Mouse (Mus musculus) retina, embryonic 14.5 days (tissue): ENCODE data around the gene Inafm1.
"Not testable (repeated sequence)": the region's sequence is repeated elsewhere in the genome, so short reads cannot be mapped to it uniquely, and the experiment has no call there.

Source experiments
- DNase-seq: peaks from one replicate; pipeline ENCODE4 v3.0.0-alpha.2; 2015; ENCODE audit warnings: low spot score

Inafm1 gene

DNA sequence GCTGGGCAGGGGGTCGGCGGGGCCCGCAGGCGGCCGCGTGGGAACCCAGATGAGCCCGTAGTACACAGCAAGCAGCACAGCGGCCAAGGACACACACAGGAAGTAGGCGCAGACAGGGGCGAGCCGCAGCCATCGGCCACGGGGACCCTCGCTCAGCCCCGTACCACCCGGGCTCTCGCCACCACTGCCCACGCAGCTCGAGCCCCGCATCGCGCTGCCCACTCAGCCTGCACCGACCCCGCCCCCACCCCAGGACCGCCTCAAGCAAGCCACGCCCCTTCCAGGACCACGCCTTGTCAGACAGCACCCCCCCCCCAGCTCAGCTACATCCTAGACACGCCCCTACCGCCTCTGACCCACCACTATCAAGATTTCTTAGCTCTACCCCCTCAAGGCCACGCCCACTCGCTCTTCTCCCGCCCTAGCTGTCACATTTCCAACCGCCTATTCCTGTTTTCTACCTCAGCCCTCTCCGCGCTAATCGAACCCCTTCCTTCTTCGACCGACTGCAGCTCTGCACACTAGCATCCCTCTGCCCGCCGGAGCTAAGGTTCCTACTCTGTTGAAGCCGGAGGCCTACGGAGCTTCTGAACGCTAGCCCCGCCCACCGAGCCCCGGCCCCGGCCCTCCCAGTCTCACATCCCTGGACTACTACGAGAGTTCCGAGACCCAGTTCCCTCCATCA, at the start of gene Inafm1:
Gene Inafm1 (minus strand): TSS at position 537 of the 685 bp plus-strand sequence.
- peak; percentile 95 for DNase-seq

DNA sequence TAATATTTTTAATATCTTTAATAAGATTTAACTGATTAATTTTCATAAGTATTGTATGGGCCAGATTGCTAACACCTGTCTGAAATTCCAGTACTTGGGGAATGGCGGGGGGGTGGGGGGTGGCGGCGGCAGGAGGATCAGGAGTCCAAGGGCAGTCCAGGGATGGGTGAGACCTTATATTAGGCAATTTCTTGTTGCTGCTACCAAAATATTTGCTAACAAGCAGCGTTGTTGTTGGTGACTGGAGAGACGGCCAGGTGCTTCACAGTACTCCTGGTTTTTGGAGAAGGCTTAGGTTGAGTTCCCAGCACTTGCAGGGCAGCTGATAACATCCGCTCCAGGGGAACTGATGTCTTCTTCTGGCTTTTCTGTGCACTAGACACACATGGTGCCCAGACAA, 47.1 kb upstream of the Inafm1 start:
- DNase-seq, result no peak

DNA sequence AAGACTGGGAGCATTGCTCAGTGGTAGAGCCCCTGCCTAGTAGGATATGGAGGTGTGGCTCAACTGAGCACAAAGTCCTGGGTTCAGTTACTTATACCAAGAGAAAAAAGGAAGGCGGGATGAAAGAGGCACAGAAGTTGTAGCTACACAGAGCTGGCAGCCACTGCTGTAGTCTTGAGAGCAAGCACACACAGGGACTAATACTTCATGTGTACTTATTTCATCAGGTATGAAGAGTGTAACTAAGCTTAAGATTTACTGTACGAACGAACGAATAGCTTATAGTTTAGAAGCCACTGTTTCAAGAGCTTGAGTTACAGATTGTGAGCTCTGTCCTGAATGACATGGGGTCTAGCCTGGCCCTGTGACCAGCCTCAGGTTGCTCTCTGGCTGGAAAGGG, 45.8 kb upstream of the Inafm1 start:
- DNase-seq, result no peak

DNA sequence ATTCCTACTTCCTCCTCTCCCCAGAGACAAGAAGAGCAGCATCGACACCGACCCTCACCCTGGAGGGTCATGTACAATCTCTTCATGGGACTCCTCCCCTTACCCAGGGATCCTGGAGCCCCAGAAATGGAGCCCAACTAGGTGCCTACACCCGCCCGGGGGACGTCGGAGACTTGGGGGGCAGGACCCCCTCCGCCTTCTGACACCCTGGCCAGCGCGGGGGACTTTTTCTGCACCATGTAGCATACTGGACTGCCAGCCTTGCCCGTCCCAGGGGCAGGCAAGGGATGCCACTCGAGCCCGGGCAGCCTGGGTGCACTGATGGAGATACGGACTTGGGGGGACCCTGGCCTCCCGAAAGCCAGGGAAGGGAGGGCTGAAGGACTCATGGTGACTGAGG, 43.7 kb upstream of the Inafm1 start:
- no peak for DNase-seq

DNA sequence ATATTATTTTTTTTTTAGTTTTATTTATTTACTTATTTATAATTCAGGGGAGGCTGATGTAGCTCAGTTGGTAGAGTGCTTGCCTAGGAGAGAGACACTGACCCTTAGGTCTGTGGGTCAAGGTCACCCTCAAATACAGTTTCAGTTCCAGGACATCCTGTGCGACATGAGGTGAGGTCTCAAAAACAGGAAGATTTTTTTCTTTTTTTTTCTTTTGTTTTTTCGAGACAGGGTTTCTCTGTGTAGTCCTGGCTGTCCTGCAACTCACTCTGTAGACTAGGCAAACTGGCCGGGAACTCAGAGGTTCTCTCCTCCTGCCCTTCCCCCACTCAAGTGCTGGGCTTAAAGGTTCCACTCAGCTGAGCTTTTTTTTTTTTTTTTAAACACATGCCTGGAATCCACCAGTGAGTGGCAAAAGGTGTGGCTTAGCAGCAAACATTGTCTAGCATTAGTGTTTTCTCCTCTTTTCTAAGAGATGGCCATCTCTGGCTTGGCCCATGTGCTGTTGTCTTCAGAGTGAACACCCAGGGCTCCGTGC, 41.9 kb upstream of the Inafm1 start:
- no peak for DNase-seq

DNA sequence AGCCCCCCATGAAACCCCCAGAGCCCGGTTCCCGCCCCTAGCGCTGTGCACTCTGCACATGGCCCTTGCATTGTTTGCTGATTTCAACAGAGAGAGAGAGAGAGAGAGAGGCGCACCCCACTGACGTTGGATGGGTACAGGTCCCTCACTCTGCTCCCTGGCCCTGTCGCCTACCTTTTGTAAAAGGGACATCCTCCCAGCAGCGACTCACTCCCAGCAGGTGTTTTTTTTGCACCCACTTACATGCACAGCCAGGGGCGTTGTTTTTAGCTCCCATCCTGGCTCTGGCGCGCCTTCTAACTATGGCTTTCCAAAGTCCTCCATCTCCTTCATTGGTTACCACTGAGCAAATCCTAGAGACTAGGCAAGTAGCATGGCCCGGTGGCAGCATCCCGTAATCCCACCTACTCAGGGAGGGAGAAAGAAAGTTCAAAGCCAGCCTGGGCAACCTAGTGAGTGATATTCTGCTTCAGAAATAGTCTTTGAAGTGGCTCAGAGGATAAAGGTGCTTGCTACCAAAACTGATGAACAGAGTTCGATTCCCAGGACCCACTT, 40.9 kb upstream of the Inafm1 start:
- DNase-seq, result no peak

DNA sequence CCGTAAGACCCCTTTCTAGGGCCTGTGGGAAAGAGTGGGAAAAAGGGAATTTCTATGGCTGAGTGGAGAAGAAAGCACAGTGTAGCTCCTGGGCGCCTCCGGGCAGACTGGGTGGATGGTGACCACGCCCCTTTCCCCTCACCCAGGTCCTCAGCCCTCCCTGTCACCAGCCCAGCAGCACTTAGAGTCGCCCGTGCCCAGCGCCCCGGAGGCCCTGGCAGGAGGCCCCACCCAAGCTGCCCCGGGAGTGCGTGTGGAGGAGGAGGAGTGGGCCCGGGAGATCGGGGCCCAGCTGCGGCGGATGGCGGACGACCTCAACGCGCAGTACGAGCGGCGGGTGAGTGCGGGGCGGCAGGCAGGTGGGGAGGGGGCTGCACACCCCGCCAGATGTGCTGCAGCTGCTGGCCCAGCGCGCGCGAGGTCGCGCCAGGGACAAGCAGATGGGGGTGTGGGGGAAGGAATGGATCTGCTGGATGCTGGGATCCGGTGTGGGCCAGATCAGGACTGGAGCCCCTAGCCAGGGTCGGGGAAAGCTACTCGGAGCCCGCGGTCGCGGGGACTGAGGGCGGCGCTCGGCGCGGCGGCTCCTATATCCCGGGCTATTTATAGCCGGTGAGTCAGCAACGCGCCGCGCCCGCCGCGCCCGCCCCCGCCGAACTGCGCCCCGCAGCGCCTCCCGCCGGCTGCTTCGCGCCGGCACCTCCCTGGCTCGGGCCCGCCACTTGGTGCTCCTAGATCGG, 40.2 kb upstream of the Inafm1 start:
- DNase-seq, result peak; percentile 84

DNA sequence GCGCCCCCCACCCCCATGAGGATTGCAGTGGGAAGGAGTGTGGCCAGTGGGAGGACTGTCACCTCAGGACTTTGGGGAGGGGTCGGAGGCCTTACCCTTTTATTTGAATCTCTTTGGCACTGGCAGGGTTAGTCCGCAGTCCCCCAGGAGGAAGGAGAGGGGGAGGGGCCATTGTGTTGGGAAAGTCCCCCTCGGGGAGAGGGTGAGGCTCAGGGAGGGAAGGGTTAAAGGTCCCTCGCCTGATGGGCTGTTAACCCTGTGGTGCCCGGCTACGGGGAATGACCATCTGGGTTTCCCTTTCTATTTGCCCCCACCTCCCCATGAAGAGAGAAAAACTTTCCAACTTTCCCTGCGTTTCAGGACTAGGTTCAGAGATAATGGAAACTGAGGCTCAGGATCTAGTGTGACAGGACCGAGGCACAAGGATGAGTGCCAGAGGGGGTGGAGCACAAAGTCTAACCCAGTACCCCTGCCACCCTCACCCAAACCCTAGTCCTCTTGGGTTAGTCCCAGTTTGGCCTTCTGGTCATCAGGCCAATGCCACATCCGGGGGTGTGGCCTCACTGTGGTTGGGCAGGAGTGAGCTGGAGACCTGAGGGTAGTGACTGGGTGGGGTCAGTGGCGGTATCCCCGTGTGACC, 39.4 kb upstream of the Inafm1 start:
- peak; percentile 86 for DNase-seq

DNA sequence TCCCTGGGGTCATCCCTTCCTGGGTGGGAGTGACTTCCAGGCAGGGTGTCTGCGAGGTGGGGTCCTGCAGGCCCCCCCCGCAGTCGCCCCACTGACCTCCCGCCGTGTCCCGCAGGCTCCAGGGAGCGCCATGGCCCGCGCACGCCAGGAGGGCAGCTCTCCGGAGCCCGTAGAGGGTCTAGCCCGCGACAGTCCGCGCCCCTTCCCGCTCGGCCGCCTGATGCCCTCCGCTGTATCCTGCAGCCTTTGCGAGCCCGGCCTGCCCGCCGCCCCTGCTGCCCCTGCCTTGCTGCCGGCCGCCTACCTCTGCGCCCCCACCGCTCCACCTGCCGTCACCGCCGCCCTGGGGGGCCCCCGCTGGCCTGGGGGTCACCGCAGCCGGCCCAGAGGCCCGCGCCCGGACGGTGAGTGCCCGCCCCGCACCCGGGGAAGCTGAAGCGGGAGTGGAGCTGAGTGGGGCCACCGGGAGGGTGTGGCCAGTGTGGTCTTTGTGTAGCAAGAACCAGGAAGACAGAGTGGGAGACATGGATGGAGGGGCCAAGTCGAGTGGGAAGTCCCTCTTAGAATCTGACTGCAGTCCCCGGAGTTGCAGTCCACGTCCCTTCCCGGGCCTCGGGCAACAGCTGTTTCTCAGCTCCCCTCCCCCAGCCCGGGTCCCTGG, 38.7 kb upstream of the Inafm1 start:
- no peak for DNase-seq

DNA sequence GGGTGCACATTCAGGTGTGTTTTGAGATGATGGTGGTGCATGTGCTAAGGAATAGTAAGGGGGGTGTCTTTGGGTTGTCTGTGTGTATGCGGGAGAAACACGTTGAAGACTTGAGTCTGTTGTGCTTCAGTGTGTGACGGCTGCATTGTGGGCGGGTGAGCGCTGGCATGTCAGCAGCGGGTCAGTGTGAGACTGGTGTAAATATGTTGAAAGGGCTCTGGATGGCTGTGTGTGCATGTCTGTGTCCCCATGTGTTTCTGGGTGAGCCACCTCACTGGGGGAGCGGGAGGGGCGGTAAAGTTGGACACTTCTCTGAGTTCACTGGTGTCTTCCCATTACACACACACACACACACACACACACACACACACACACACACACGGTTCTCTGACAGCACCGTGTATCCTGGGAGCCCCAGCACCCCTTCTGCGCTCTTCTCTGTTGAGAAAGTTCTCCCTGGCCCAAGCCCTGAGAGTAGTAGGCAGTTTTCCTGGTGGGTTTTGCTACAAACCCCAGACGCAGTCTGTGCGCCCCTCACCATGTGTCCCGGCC, 38.1 kb upstream of the Inafm1 start:
- DNase-seq, result peak; percentile 38

DNA sequence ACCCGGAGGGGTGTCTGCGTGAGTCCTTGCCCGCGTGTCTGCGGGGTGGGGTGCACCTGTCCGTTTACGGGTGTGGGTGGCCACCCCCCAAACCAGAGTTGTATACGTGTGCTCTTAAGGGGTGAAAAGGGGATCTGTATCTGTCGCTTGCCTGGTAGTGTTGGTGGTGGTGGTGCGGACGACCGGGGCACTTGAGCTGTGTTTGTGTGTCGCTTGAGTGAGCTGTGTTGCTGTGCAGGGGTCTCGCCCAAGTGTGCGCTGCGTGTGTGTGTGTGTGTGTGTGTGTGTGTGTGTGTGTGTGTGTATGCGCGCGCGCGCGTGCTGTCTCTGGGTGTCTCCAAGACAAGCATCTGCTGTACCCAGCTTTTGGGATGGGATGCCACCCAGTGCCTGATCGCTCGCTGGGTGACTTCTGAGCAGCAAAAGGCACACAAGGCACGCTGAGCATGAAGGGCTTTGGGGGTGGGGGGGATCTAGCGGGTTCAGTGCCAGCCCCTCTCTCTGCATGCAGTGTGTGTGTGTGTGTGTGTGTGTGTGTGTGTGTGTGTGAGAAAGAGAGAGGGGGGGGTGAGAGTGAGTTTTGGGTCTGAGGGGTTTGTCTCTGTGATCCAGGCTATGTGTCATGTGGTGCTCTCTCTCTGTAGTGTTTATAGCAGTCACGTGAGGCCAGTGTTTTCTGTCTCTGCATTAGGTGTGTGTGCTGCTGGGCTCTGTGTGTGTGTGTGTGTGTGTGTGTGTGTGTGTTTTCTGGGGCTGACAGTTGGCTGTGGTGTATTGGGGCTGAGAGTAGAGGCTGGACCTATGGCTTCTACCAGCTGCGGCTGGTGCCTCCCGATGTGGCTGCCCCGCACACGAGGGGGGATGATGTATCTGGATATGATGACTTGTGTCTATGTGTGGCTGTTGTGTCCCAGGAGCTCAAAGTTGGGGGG, 37.4 kb upstream of the Inafm1 start:
- DNase-seq, result peak; percentile 43

DNA sequence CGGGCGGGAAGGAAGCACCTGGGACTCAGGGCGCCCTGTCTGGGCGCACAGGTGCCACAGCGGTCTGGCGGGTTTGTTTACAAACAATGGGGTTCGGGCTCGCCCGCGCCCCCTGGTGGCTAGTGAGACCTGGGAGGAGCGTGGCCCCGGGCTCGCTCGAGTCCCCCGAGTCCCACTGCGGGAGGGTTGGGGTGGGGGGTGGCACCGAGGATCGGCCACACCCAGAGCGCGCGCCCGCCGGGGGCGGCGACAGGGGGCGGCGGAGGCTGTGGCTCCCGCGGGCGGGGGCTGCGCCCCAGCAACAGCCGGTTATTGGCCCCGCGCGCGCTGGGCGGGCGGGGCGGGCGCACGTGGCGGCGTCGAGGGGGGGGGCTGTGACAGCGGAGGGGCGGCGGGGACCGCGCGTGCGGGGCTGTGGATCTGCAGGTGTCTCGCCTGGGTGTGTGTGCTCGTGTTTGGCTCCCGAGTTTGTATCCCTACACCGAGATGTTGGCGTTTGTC, 36.7 kb upstream of the Inafm1 start:
- peak; percentile 84 for DNase-seq

DNA sequence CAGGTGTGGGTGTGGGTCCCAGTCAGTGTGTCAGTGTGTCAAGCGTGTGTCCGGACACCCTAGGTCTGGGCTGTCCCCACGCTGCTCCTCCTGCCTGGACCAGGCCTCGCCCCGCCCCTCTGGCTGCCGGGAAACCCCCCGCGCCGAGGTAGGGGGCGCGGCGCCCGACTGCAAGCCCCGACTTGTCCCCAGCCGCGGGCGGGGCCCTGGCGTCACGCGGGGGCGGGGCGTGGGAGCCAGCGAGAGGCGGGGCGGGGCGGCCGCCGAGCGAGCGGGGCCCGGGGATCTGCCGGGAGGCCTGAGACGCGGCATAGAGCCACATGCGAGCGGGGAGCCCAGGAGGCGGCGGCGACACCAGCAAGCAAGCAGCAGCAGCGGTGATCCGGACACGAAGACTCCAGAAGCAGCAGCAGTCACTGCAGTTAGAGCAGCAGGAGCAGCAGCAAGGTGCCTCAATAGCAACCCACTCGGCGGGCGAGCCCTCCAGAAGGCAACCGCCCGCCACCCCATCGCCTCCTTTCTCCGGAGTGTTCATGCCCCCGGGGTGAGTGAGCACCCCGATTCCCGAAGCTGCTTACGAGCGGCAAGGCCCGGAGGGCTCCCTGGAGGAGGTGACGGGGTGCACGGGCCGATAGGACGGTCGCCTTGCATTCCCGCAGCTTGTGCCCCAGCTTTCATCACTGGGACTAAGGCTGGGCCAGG, 36.1 kb upstream of the Inafm1 start:
- DNase-seq, result peak; percentile 79

DNA sequence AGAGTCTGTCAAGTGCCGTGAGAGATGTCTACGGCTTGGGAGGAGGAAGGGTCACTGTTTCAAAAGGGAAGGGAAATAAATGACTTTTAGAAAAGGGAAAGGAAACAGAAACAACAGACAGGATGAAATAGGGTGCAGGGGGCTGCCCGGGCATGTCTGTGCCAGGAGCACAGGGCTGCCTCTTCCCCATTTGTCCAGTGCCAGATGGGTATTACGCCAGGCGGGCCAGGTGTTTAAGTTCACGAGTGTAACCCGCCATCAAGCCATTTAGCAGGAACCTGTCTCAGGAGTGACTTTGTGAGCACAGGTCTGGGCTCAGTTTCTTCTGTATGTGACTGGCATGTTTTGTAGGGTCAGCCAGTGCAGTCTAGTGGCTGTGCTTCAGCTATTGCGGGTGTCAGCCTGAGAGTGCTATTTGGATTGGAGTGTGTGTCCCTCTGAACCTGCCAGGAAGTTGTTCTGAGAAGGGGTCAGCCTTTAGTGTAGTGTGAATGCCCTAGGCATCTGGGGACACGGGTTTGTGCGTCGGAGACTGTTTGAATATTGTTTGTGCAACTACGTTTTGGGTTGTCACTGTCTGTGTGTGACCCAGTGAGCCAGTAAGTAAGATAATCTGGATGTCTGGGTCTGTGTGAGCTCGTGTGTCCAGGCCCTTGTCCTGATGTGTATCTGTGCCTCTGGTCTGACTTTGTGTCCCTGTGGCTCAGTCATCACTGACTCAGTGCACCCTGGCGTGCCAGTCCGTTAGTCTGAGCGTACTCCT, 35.3 kb upstream of the Inafm1 start:
- no peak for DNase-seq

DNA sequence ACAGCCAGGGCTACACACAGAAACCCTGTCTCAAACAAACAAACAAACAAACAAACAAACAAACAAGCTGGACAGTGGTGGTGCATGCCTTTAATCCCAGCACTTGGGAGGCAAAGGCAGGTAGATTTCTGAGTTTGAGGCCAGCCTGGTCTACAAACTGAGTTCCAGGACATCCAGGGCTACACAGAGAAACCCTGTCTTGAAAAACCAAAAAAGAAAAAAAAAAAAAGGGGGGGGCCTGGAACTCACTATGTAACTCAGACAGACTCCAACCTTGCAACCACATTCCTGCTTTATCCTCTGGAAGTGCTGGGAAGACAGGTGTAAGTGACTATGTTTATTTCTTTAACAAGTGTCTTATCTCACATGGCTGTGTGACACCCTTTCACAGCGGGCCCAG, 34.7 kb upstream of the Inafm1 start, which contains the start of gene Bbc3:
Gene Bbc3 (plus strand): TSS at position 301 of the 400 bp plus-strand sequence.
- not testable (repeated sequence) for DNase-seq

DNA sequence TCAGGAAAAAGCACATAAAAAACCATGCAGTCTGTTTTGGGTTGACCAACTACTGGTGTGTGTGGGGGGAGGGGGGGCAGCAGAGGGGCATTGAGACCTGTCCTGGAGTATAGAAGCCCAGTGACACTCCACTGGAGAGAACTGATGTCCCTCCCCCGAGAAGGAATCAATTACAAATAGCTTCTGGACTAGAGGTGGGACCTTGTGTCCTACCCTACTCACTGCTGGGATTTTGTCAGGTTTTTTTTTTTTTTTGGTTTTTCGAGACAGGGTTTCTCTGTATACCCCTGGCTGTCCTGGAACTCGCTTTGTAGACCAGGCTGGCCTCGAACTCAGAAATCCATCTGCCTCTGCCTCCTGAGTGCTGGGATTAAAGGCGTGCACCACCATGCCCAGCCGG, 33.7 kb upstream of the Inafm1 start:
- DNase-seq, result not testable (repeated sequence)

DNA sequence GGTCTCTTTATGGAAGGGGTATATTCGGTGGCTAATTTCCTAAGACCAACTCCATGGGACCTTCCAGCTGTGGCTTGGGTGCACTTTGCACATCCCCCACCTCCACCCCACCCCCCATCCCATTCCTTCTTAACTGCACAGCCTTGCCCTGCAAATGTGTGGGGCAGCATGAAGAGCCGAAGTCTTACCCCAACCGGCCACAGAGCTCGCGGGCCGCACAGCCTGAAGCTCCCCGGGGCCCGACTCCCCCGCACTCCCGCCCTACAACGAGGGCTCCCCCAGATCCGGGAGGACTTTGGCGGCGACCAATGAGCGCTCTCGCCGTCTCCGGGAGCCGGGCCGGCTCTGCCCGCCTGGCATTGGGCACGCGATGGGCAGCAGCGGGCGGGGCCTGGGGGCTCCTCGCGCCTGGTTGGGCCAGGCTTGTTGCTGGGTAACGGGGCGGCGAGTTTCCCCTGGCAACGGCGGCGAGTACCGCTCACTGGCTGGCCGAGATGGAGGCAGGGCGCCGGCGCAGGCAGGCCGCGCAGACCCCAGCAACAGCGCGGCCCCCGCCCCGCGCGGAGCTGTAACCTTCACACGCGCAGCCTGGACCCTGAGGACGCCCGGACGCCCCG, 26.1 kb upstream of the Inafm1 start:
- peak; percentile 92 for DNase-seq

DNA sequence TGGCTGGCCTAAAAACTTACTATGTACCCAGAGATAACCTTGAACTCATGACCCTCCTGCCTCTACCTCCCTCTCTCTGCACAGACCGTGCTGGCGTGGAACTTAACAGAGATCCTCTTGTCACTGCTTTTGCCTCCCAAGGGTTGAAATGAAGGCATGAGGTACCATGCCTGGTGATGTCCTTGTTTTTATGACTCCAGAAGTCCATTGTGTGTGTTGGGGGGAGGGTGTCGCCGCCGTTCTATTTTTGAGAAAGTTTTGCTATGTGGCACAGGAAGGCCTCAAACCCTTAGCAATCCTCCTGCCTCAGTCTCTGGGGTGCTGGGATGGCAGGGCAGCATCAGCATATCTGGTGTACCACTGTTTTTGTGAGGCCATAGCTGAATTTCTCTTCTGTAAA, 25.5 kb upstream of the Inafm1 start:
- DNase-seq, result no peak
